Mouse (Mus musculus): ENCODE measurements around the gene Zfp275. TPM values are rescaled to one million over a fixed set of nuclear protein-coding genes. Genes with fewer than 3 reads are reported as not detected.
"Not testable (repeated sequence)": the region's sequence is repeated elsewhere in the genome, so short reads cannot be mapped to it uniquely, and the experiment has no call there.

Gene Zfp275
- 1 to 10 TPM; 4.5 to 5.0 (median 4.6) TPM for total RNA-seq (2022)

GRCm38 (mm10) chrX:73342483-73342895 is at the start of gene Zfp275:
Gene Zfp275, plus strand, starts transcription at chrX:73342621.
- peak; percentile 26 to 65 for DNase-seq (ENCODE audit: low spot score in 2 of 2)

GRCm38 (mm10) chrX:73292876-73293275 is 49.5 kb upstream of the Zfp275 start, which contains the start of the genes Xlr5a and Xlr5c:
Gene Xlr5a, minus strand, starts transcription at chrX:73292976.
Gene Xlr5c, minus strand, starts transcription at chrX:73292976.
- not testable (repeated sequence) for DNase-seq (ENCODE audit: low spot score in 2 of 2)

- DNase-seq (ENCODE audit: low spot score in 2 of 2), result not testable (repeated sequence)
These were observed 46.7 kb upstream of the Zfp275 start for GRCm38 (mm10) chrX:73295745-73296144.

- no peak for DNase-seq (ENCODE audit: low spot score in 2 of 2)
These were observed 29.9 kb upstream of the Zfp275 start for GRCm38 (mm10) chrX:73312522-73312921.

GRCm38 (mm10) chrX:73321029-73321428 is 21.4 kb upstream of the Zfp275 start:
- no peak for DNase-seq (ENCODE audit: low spot score in 2 of 2)

GRCm38 (mm10) chrX:73327215-73327614 is 15.2 kb upstream of the Zfp275 start:
- DNase-seq (ENCODE audit: low spot score in 2 of 2), result no peak

GRCm38 (mm10) chrX:73333548-73333947 is 8.9 kb upstream of the Zfp275 start:
- no peak for DNase-seq (ENCODE audit: low spot score in 2 of 2)

- DNase-seq (ENCODE audit: low spot score in 2 of 2), result no peak
These were observed 5.7 kb upstream of the Zfp275 start, which contains the start of gene Gm45015 for GRCm38 (mm10) chrX:73336740-73337139. Gene Gm45015, minus strand, starts transcription at chrX:73336840.

- no peak for DNase-seq (ENCODE audit: low spot score in 2 of 2)
These were observed 948 bp upstream of the Zfp275 start for GRCm38 (mm10) chrX:73341473-73341872.

GRCm38 (mm10) chrX:73342068-73342467 is 353 bp upstream of the Zfp275 start:
- no peak for DNase-seq (ENCODE audit: low spot score in 2 of 2)

- DNase-seq (ENCODE audit: low spot score in 2 of 2), result peak in 1 of 2 experiments; percentile 4
These were observed 717 bp downstream of the Zfp275 start for GRCm38 (mm10) chrX:73342941-73343735.

GRCm38 (mm10) chrX:73343802-73344201 is 1.4 kb downstream of the Zfp275 start:
- no peak for DNase-seq (ENCODE audit: low spot score in 2 of 2)

GRCm38 (mm10) chrX:73344346-73344745 is 1.9 kb downstream of the Zfp275 start:
- DNase-seq (ENCODE audit: low spot score in 2 of 2), result no peak

- no peak for DNase-seq (ENCODE audit: low spot score in 2 of 2)
These were observed 13.7 kb downstream of the Zfp275 start for GRCm38 (mm10) chrX:73356163-73356562.

- no peak for DNase-seq (ENCODE audit: low spot score in 2 of 2)
These were observed 14.3 kb downstream of the Zfp275 start for GRCm38 (mm10) chrX:73356719-73357118.

- no peak for DNase-seq (ENCODE audit: low spot score in 2 of 2)
These were observed 20.9 kb downstream of the Zfp275 start for GRCm38 (mm10) chrX:73363291-73363690.

- no peak for DNase-seq (ENCODE audit: low spot score in 2 of 2)
These were observed 42.0 kb downstream of the Zfp275 start for GRCm38 (mm10) chrX:73384419-73384818.

GRCm38 (mm10) chrX:73384924-73385323 is 42.5 kb downstream of the Zfp275 start:
- DNase-seq (ENCODE audit: low spot score in 2 of 2), result no peak

- peak; percentile 13 to 55 for DNase-seq (ENCODE audit: low spot score in 2 of 2)
These were observed 49.1 kb downstream of the Zfp275 start for GRCm38 (mm10) chrX:73391481-73391880.

GRCm38 (mm10) chrX:73396446-73396845 is 54.0 kb downstream of the Zfp275 start:
- no peak for DNase-seq (ENCODE audit: low spot score in 2 of 2)

- not testable (repeated sequence) for DNase-seq (ENCODE audit: low spot score in 2 of 2)
These were observed 56.2 kb downstream of the Zfp275 start, which contains the start of gene Gm18336 for GRCm38 (mm10) chrX:73398636-73399035. Gene Gm18336, minus strand, starts transcription at chrX:73398736.

- DNase-seq (ENCODE audit: low spot score in 2 of 2), result no peak
These were observed 58.5 kb downstream of the Zfp275 start for GRCm38 (mm10) chrX:73400951-73401350.

GRCm38 (mm10) chrX:73401616-73402015 is 59.2 kb downstream of the Zfp275 start:
- no peak for DNase-seq (ENCODE audit: low spot score in 2 of 2)
